Mouse (Mus musculus) brown adipose tissue, adult 24 weeks (tissue): Measurements from ENCODE around the gene Plxnc1. TPM values are rescaled to one million over a fixed set of nuclear protein-coding genes. Genes with fewer than 3 reads are reported as not detected.

ENCODE experiments used
- H3K27ac ChIP-seq: fragments of 200-500 bp; replicated peaks from 2 replicates; pipeline ENCODE4 v1.5.1; 2012; ENCODE audit warnings: low read depth, mild to moderate bottlenecking, low read length
- H3K4me1 ChIP-seq: fragments of 200-500 bp; 2 replicates; pipeline ENCODE4 v1.6.1; 2012; ENCODE audit warnings: low read length, mixed read lengths; ENCODE audit not compliant: control insufficient read depth, insufficient read depth, insufficient read length
- H3K4me3 ChIP-seq: fragments of 200-500 bp; 2 replicates; pipeline ENCODE4 v1.5.1; 2012; ENCODE audit warnings: low read depth, mild to moderate bottlenecking, low read length, moderate library complexity; ENCODE audit not compliant: insufficient read depth
- polyA plus RNA-seq: library from polyadenylated mRNA; stranded (reverse); fragments of >200 nt; gene quantifications from 2 replicates; pipeline ENCODE4 v1.2.4, GENCODE M21; 2012; ENCODE audit not compliant: missing spikeins, insufficient read depth, insufficient read length

Plxnc1 gene
- polyA plus RNA-seq, 1 experiment, result 1.1 TPM

GRCm38 (mm10) chr10:94967468-94967867, 22.8 kb upstream of the Plxnc1 start:
- H3K27ac ChIP-seq, result no peak overlapping the region
- H3K4me1 ChIP-seq, result no peaks in the 10 kb centered on the region
- H3K4me3 ChIP-seq, result no peak overlapping the region

GRCm38 (mm10) chr10:94966789-94967188, 22.2 kb upstream of the Plxnc1 start:
- Histone ChIP-seq H3K27ac (no peak overlapping the region), H3K4me3 (no peak overlapping the region), H3K4me1 (no peaks in the 10 kb centered on the region)

- Histone ChIP-seq H3K4me3 (no peak overlapping the region), H3K27ac (no peak overlapping the region), H3K4me1 (no peaks in the 10 kb centered on the region)
Observed at GRCm38 (mm10) chr10:94965093-94965492, 20.5 kb upstream of the Plxnc1 start.

GRCm38 (mm10) chr10:94962005-94962404, 17.4 kb upstream of the Plxnc1 start:
- H3K4me1 ChIP-seq, result no peaks in the 10 kb centered on the region
- no peak overlapping the region for H3K4me3 ChIP-seq
- no peak overlapping the region for H3K27ac ChIP-seq

GRCm38 (mm10) chr10:94961283-94961682, 16.6 kb upstream of the Plxnc1 start:
- no peaks in the 10 kb centered on the region for H3K4me1 ChIP-seq
- H3K27ac ChIP-seq, result no peak overlapping the region
- no peak overlapping the region for H3K4me3 ChIP-seq

- no peak overlapping the region for H3K4me3 ChIP-seq
- no peak overlapping the region for H3K27ac ChIP-seq
Observed at GRCm38 (mm10) chr10:94958311-94958710, 13.7 kb upstream of the Plxnc1 start.

GRCm38 (mm10) chr10:94957705-94958104, 13.1 kb upstream of the Plxnc1 start:
- H3K4me1 ChIP-seq, result no peaks in the 10 kb centered on the region
- no peak overlapping the region for H3K4me3 ChIP-seq
- no peak overlapping the region for H3K27ac ChIP-seq

More at GRCm38 (mm10) chr10:94958311-94958710, 13.7 kb upstream of the Plxnc1 start:
- no peaks in the 10 kb centered on the region for H3K4me1 ChIP-seq

- H3K4me1 ChIP-seq, result peaks cover 3% of the 10 kb centered on the region; the same call in 1 of the 2 replicates
- no peak overlapping the region for H3K4me3 ChIP-seq
- H3K27ac ChIP-seq, result no peak overlapping the region
Observed at GRCm38 (mm10) chr10:94947915-94948675, 3.5 kb upstream of the Plxnc1 start.

- H3K4me1 ChIP-seq, result peaks cover 3% of the 10 kb centered on the region; the same call in 1 of the 2 replicates
- no peak overlapping the region for H3K4me3 ChIP-seq
- no peak overlapping the region for H3K27ac ChIP-seq
Observed at GRCm38 (mm10) chr10:94947386-94947785, 2.8 kb upstream of the Plxnc1 start.

GRCm38 (mm10) chr10:94945206-94945711, 624 bp upstream of the Plxnc1 start:
- peaks cover 3% of the 10 kb centered on the region; the same call in 1 of the 2 replicates for H3K4me1 ChIP-seq
- H3K27ac ChIP-seq, result no peak overlapping the region
- H3K4me3 ChIP-seq, result peak overlapping the region; percentile 60

GRCm38 (mm10) chr10:94943846-94944690, 567 bp downstream of the Plxnc1 start:
- Histone ChIP-seq H3K4me1 (peaks cover 3% of the 10 kb centered on the region; the same call in 1 of the 2 replicates), H3K4me3 (peak overlapping the region; percentile 60), H3K27ac (no peak overlapping the region)

GRCm38 (mm10) chr10:94943401-94943845, 1.2 kb downstream of the Plxnc1 start:
- Histone ChIP-seq H3K4me1 (peaks cover 3% of the 10 kb centered on the region; the same call in 1 of the 2 replicates), H3K27ac (no peak overlapping the region), H3K4me3 (peak overlapping the region; percentile 60)

GRCm38 (mm10) chr10:94942449-94943041, 2.1 kb downstream of the Plxnc1 start:
- Histone ChIP-seq H3K4me3 (peak overlapping the region; percentile 27), H3K4me1 (peaks cover 3% of the 10 kb centered on the region; the same call in 1 of the 2 replicates), H3K27ac (no peak overlapping the region)

- Histone ChIP-seq H3K4me1 (peaks cover 3% of the 10 kb centered on the region; the same call in 1 of the 2 replicates), H3K27ac (no peak overlapping the region), H3K4me3 (no peak overlapping the region)
Observed at GRCm38 (mm10) chr10:94941551-94941950, 3.1 kb downstream of the Plxnc1 start.

- H3K4me3 ChIP-seq, result no peak overlapping the region
- no peak overlapping the region for H3K27ac ChIP-seq
- peaks cover 3% of the 10 kb centered on the region; the same call in 1 of the 2 replicates for H3K4me1 ChIP-seq
Observed at GRCm38 (mm10) chr10:94940786-94941185, 3.8 kb downstream of the Plxnc1 start.
